Mouse (Mus musculus) gastrocnemius, postnatal 25 days (tissue): ENCODE results near the gene Nup188. TPM values are rescaled to one million over a fixed set of nuclear protein-coding genes. Genes with fewer than 3 reads are reported as not detected.
A peak's percentile ranks its signal among the peaks of the same experiment; 100 is the strongest.

Experiments used
- DNase-seq: peaks from one replicate; pipeline ENCODE4 v3.0.0; 2022
- total RNA-seq, 2 experiments: library from RNA; stranded (reverse); gene quantifications; 1 replicate in 1 of 2; 2 replicates in 1 of 2; pipeline ENCODE4 v1.2.3; 2021

Gene Nup188
- total RNA-seq, 2 experiments from 2014 or later: 7.8 to 9.9 TPM

DNA sequence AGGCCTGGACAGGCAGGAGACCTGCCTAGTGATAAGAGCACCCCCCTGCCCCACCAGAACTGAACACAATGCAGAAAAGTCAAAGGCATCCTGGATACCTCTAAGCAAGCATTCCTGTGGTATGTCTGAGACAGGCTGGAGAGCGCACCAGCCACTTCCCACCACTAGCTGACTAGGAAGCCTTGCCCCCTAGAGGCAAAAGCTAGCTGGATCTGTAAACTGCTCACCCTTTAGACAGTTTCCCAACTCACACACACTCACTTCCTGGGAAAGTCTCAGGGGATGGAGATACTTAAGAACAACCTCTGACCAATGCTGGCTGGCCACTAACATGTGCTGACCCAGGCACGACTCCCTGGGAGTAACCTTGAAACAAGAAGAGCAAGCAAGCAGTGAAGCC lies 65.0 kb downstream of the Nup188 start:
- no peak for DNase-seq

DNA sequence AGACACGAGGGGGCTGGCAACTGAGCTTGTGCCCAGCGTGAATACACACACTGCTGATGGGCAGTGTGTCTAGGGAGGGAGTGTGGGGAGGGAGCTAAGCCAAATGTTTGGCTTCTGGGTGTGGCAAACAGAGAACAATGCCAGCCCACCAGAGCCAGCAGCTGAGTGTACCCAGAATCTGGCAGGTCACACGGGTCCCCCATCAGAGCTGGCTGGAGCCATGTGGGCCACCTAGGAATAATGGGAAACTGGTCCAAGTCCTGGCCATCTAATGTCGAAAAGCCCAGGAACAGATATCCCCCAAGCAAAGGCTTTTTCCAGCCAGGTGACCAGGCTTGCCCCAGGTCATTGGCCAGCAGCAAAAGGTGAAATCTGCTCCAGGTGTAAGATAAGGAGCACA lies 69.7 kb downstream of the Nup188 start:
- no peak for DNase-seq

- no peak for DNase-seq
Observed at GRCm38 (mm10) chr2:30356266-30356665, 70.1 kb downstream of the Nup188 start.

- DNase-seq: no peak
Observed at GRCm38 (mm10) chr2:30356906-30357305, 70.7 kb downstream of the Nup188 start.

GRCm38 (mm10) chr2:30357552-30358510 lies 71.6 kb downstream of the Nup188 start:
- no peak for DNase-seq

GRCm38 (mm10) chr2:30358533-30359531 lies 72.6 kb downstream of the Nup188 start, which contains the start of gene Sh3glb2:
Gene Sh3glb2, minus strand, starts transcription at chr2:30359337.
- peak; percentile 84 for DNase-seq

- no peak for DNase-seq
Observed at GRCm38 (mm10) chr2:30360626-30361025, 74.4 kb downstream of the Nup188 start.

GRCm38 (mm10) chr2:30362865-30363264 lies 76.7 kb downstream of the Nup188 start:
- DNase-seq: no peak

DNA sequence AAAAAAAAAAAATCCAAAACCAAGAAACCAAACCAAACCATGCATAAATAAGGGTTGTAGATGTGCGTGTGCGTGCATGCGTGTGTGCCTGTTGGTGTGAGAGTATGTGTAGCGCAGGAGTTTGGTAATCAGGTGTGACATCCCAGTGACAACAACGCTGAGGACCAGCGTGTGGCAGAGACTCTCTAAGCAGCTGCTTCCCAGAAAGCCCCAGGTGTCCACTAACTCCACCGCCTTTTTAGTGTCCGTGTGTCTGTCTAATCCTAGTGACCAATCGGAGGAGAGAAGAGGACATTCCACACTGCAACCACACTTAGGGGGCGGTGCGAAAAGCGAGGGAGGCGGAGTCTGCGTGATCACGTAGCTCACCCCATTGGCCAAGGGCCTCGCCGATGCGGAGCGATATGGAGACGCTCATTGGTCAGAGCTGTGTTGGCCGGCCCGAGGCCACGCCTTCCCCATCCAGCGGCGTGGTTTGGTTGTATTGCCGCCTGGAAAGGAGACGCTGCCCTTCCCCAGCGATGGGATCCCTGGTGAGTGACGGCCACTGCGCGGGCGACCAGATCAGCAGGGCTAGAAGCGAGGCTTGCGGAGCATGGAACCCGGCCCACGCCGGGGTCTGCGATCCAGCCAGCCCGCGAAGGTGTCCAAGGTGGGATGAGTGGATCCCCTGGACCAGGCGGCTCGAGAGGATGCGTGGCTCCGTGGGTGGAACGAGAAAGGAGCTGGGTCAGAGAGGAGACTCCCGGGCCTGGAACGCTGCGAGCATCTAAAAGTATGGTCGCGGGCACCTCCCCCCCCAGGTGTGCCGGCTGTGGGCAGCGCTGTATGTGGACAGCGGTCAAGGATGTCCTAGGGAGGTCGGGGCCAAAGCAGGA lies 77.8 kb downstream of the Nup188 start, which contains the start of gene Miga2:
Miga2 (plus strand) TSS at position 461 of the 878 bp plus-strand sequence.
- peak; percentile 99 for DNase-seq

DNA sequence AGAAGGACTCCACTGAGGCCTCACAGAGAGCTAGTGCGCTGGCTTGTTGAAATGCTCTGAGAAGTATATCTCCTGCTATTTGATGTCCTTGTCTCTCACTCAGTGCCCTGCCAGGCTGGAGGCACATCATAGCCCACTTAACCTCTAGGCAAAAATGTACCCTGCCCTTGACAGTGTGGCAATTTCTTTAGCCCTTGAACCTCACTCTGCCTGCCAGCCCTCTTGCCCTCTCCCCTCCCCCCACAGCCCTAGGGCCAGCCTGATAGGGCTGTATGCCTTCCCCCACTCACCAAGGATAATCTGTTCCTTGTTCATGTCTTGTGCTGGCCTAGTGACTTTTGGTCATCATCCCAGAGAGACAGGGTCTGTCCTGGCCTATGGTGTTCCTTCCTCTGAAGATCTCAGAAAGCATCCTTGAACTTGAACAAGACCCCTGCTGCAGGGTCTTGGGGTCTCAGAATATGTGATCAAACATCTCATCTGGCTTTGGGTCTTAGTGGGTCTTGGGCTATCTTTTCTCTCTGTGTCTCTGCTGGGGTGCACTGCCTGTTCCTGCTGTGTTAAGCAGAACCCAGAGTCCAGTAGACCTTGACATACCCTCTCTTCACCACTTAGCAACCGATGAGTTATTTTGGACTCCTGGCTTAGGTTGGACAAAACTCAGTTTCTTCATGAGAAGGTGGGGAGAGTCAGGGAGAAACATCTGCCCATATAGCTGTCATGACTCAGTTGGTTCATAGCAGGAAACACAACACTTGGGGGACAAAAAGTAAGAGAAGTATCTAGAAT lies 79.3 kb downstream of the Nup188 start:
- DNase-seq: no peak

DNA sequence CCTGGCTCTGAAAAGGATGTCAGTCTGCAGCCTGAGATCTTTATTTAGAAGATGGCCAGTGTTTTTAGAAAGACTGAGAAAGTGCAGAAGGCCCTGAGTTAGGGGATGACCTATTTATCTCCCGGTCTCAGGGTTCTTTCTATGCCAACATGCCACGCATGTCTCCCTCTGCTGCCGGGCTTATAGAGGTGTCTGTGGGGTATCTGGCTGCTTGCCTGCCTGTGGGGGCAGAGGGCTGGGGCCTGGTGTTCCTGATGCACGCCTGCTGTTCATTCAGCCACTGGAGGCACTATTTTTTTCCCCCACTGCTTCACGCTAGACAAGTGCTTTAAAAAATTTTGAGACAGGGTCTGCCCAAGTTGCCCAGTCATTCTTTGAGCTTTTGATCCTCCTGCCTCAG lies 80.0 kb downstream of the Nup188 start:
- DNase-seq: no peak

DNA sequence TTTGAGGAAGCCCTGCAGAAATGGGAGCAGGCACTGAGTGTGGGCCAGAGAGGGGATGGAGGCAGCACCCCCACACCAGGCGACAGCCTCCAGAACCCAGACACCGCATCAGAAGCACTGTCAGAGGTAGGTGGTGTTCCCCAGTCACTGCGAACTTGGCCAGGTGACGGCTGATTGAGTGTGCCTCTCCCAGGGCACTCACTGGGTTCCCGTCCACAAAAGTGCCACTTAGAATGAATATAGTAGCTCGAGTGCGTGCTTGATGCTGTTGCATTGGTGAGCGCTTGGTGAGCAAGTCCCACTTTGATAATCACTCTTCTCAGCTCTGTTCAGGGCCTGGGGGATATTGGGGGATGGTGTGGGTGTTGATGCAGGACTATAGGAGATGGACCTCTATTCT lies 85.3 kb downstream of the Nup188 start:
- no peak for DNase-seq

DNA sequence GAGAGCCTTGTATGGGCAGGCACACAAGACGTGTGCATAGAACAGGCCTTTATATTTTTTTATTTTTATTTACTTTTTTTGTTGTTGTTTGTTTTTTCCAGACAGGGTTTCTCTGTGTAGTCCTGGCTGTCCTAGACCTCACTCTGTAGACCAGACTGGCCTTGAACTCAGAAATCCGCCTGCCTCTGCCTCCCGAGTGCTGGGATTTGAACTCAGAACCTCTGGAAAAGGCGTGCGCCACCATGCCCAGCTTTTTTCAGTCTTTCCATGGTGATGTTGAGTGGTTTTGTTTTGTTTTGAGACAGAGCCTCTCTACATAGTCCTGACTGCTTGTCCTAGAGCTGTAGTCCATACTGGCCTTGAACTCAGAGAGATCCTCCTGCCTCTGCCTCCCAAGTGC lies 86.5 kb downstream of the Nup188 start:
- DNase-seq: no peak

GRCm38 (mm10) chr2:30375893-30376292 lies 89.7 kb downstream of the Nup188 start:
- no peak for DNase-seq

DNA sequence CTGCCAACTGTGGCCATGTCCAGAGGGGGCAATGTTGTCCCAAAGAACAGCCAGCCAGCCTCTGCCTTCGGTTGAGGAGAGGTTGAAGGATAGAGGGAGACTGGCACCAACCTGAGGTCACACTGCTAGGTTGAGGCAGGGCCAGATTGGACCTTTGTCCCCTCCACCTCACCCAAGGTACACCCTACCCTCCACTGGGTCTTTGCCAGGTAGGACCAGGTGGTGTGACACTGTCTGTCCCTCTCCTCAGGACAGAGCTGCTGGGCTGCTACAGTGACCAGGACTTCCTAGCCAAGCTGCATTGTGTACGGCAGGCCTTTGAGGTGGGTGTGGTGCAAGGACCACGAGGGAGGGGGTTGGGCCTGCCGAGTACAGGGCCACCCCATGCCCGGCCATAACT lies 91.5 kb downstream of the Nup188 start:
- no peak for DNase-seq

- DNase-seq: no peak
Observed at GRCm38 (mm10) chr2:30379307-30379706, 93.1 kb downstream of the Nup188 start.

DNA sequence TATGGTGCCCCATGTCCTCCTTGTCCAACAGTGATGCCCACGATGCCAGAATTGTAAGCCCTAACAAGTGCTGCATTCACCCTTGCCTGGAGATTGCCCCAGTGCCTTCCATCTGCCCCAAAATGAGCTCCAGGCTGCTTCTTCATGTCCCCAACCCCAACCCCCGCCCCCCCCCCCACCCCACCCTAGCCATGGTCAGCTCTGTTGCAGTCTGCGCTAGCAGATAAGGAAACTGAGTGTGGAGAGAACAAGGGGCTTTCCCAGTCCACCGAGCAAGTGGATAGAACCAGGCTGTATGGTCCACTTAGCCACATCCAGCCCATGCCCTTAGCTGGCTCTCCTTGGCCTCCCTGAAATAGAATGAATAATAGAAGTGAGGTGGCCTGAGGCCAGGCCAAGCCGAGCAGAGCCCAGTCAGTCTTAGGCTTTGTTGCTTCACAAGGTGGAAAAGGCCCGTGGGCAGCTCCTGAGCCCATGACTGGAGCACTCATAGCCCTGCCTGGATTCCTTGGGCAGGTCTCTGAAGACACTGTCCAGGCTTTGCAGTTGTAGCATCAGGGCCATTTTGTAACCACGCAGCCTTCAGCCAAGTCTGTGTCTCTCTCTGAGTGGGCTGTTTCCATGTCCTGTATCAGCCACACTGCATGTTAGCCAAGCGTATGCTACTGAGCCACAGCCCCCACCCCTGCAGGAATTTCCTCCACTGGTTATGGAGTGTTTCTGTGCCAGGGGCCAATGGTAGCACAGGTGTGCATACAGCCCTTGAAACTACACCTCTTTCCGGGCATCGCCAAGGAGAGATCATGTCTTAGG lies 94.6 kb downstream of the Nup188 start:
- DNase-seq: no peak

DNA sequence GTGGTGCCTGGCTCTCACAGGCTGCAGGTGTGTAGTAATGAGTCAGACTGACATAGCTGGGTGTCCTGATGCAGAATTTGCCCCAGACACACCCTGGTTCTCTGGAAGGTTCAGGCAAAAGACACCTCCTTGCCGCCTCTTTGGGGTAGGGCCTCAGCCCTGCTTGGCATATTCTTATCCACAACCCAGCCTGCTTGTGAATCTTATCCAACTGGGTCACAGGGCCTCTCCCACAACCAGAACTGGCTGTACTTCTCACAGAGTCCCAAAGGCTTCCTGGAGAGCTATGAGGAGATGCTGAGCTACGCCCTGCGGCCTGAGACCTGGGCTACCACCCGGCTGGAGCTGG lies 95.2 kb downstream of the Nup188 start:
- DNase-seq: no peak

DNA sequence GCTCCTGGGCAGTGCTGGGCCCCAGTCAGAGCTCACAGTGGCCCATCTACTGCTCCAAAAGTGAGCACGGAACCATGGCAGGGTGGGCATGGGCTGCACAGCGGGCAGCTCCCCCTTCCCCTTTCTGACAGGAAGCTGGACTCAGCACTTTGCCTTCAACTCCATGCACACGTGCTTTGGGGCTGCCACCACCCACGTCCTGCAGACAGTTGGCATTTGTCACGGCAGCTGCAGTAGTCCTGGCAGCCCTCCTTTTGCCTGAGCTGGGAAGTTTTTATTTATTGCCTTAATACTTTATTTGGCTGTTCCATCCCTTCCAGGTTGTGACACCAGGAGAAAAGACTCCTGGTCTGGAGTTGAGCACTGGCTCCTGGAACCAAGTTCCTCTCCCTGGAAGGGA lies 98.6 kb downstream of the Nup188 start:
- no peak for DNase-seq

- no peak for DNase-seq
Observed at GRCm38 (mm10) chr2:30385591-30385990, 99.4 kb downstream of the Nup188 start.
